Mouse (Mus musculus): Measurements from ENCODE around the gene Usp31.

Gene Usp31

DNA sequence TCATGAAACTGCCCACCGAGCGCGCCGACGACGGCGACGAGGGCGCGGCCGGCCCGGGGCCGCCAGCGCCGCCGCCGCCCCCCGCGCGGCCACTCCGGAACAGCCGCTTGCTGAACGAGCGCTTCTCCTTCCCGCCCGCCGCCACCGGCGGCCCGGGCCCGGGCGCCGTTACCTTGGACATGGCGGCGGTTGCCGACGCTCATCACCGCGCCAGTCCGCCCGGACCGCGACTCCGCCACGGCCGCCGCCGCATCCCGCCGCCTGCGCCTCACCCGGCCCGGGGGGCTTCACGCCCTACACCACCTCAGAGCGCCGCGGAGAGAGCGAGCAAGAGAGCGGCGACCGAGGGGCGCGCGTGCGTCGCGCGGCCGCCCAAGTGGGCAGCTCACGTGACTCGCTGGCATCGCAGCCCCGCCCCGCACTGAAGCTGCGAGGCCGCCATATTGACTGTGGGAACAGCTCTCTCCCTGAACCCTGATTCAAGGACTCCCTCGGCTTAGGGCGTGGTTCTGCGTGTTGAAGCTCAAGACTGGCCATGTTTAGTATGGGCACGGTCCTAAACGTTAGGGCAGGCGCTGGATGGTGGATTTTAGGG, at the start of gene Usp31:
TSS of gene Usp31 (minus strand) at position 181 of the 595 bp plus-strand sequence.
- peak; percentile 89 for DNase-seq (ENCODE audit: low read depth)

- DNase-seq (ENCODE audit: low read depth): no peak
Measured at GRCm38 (mm10) chr7:121754748-121755147, 47.7 kb upstream of the Usp31 start.

GRCm38 (mm10) chr7:121750244-121750643, 43.2 kb upstream of the Usp31 start:
- DNase-seq (ENCODE audit: low read depth): no peak

GRCm38 (mm10) chr7:121737511-121738415, 30.7 kb upstream of the Usp31 start:
- DNase-seq (ENCODE audit: low read depth): no peak

- DNase-seq (ENCODE audit: low read depth): peak; percentile 70
Measured at GRCm38 (mm10) chr7:121734171-121734831, 27.2 kb upstream of the Usp31 start, which contains the start of gene Scnn1g. Scnn1g (plus strand) TSS chr7:121734479.

DNA sequence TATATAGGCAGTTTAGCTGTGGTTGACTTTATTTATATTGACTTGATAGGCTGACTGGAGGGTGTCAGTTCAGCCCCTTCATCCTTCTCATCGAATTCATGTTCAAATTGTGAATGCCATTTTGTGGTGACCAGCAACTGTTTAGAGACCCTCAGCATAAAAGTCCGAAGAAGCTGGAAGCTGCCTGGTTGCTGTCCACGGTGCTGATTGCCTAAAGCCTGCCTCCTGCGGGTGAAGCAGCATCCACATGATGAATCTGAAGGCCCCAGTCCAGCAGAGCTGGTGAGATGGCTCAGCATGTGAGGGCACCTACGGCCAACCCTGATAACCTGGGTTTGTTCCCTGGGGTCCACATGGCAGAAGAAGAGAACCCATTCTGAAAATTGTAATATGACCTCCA, 23.2 kb upstream of the Usp31 start:
- peak; percentile 49 for DNase-seq (ENCODE audit: low read depth)

GRCm38 (mm10) chr7:121717031-121717430, 10.0 kb upstream of the Usp31 start:
- no peak for DNase-seq (ENCODE audit: low read depth)

DNA sequence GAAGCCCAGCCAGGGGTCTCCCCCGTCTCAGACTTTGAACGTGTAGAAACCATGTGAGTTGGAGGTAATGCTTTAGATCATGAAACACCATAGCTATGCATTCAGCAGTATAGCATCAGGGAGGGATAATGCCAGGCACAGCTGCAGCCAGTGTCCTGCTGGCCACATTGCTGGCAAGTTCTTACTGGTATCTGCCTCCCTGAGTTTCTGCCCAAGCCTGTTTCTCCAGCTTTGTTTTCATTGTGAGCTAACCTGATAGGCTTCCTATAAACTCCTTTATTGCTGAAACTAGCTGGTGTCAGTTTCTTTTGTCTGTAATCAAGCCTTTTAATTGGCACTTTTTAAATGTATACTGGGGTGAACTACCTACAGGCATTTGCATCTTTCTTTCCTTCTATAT, 4.1 kb upstream of the Usp31 start:
- no peak for DNase-seq (ENCODE audit: low read depth)

GRCm38 (mm10) chr7:121706411-121707072, 511 bp downstream of the Usp31 start:
- DNase-seq (ENCODE audit: low read depth): no peak

DNA sequence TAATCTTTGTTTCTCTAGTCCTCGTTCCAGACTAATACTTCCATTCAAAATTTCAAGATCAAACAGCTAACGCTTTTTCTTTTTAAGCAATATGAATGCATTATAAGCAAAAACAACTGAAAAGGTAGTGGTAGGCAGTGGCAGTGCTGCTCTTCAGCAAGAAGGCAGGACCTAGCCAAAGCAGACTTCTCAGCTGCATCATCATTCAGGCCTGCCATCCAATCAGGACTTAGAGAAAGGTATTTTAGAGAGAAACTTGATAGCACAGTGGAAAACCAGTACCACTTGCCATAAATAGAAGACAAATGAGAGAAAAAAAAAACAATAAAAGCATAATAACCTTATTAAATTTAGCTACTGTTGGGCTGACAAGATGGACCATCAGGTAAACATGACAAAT, 2.0 kb downstream of the Usp31 start:
- no peak for DNase-seq (ENCODE audit: low read depth)

DNA sequence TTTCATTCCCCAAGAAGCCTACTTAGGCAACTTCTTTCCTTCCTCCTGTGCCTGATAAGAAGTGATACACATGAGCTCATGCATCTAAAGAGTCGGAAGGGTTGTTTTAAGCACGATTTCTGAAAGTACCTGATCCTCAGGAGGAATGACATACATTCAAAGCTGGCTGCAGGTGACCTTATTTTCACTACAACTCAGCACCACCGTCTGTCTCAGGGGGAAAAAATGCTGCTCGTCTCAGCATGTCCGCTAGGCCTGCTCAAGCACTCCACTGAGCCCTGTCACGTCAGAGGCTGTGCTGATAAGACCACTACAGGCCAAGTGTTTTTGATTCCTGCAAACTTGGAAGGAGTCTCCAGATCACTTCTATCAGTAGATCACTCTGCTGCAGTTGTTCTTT, 5.1 kb downstream of the Usp31 start:
- no peak for DNase-seq (ENCODE audit: low read depth)

DNA sequence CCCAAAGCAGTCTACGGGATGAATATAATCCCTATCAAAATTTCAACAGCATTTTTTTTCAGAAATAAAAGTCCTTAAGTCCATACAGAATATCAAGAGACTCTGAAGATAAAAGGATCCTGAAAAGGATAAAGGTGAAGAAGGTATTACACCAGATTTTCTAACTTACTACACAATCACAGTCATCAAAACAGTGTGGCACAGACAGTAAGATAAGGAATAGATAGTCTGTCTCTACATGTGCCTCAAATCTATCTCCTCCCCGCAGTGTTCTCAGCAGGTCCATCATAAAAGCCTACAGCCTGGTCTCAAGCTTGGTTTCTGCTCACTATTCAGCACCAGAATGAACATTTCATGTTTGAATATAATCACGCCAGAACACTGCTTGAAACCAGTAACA, 6.6 kb downstream of the Usp31 start:
- DNase-seq (ENCODE audit: low read depth): no peak

GRCm38 (mm10) chr7:121699218-121699617, 7.8 kb downstream of the Usp31 start:
- no peak for DNase-seq (ENCODE audit: low read depth)

GRCm38 (mm10) chr7:121697574-121697973, 9.5 kb downstream of the Usp31 start:
- no peak for DNase-seq (ENCODE audit: low read depth)

GRCm38 (mm10) chr7:121697170-121697569, 9.9 kb downstream of the Usp31 start:
- DNase-seq (ENCODE audit: low read depth): no peak

- no peak for DNase-seq (ENCODE audit: low read depth)
Measured at GRCm38 (mm10) chr7:121691803-121692202, 15.2 kb downstream of the Usp31 start.

DNA sequence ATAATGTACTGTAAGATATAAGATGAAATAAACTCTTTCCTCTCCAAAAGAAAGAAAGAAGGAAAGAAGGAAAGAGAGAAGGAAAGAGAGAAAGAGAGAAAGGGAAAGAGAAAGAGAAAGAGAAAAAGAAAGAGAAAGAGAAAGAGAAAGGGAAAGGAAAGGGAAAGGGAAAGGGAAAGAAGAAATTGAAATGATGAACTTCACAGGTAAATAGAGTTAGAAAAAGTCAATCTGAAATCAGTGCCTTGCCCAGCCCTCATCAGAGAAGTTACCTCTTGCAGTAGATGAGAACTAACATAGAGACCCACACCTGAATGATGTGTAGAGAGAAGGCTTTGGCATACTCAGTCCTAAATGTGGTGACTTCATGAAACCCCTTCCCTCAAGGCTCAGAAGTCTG, 17.7 kb downstream of the Usp31 start:
- DNase-seq (ENCODE audit: low read depth): no peak

GRCm38 (mm10) chr7:121685140-121685984, 21.7 kb downstream of the Usp31 start:
- no peak for DNase-seq (ENCODE audit: low read depth)

GRCm38 (mm10) chr7:121681191-121681590, 25.9 kb downstream of the Usp31 start:
- DNase-seq (ENCODE audit: low read depth): no peak

GRCm38 (mm10) chr7:121677105-121677753, 29.8 kb downstream of the Usp31 start:
- no peak for DNase-seq (ENCODE audit: low read depth)

DNA sequence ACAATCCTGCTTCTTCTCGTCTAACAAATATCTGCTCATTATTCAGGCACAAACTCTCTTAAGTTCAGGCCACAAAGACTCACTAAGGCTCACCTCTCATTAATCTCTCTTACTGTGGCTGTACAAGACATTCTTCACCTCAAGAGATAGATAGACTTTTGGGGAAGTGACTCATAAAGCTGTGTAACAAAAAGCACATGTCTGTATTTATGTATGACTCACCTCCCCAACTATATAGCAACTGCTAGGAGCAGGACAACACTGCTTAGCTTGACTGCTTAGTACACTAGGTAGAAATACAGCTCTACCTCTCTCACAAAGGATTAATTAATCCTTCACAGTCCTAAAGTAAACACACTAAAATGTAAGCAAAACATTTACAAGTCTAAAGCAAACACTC, 46.3 kb downstream of the Usp31 start:
- DNase-seq (ENCODE audit: low read depth): no peak

Data from c-Kit-positive CD71-negative TER-119-negative erythroid progenitor cells, embryonic 14.5 days (primary cell).